Mouse (Mus musculus): ENCODE results near the gene Ric8a. TPM values are rescaled to one million over a fixed set of nuclear protein-coding genes. Genes with fewer than 3 reads are reported as not detected.
A peak's percentile ranks its signal among the peaks of the same experiment; 100 is the strongest.

Gene Ric8a
- total RNA-seq, 2 experiments from 2014 or later: 22.2 to 49.5 TPM

GRCm38 (mm10) chr7:140844905-140845665 lies 11.7 kb upstream of the Ric8a start, which contains the start of gene Scgb1c1:
Gene Scgb1c1 (plus strand): TSS chr7:140845547.
- ATAC-seq (replicated peaks; ENCODE audit: low FRiP score, poor library complexity, severe bottlenecking): peak; percentile 60

- ATAC-seq (replicated peaks; ENCODE audit: low FRiP score, poor library complexity, severe bottlenecking): no peak
Measured at GRCm38 (mm10) chr7:140845683-140846082, 11.1 kb upstream of the Ric8a start.

- ATAC-seq (replicated peaks; ENCODE audit: low FRiP score, poor library complexity, severe bottlenecking): no peak
Measured at GRCm38 (mm10) chr7:140846676-140847075, 10.1 kb upstream of the Ric8a start.

DNA sequence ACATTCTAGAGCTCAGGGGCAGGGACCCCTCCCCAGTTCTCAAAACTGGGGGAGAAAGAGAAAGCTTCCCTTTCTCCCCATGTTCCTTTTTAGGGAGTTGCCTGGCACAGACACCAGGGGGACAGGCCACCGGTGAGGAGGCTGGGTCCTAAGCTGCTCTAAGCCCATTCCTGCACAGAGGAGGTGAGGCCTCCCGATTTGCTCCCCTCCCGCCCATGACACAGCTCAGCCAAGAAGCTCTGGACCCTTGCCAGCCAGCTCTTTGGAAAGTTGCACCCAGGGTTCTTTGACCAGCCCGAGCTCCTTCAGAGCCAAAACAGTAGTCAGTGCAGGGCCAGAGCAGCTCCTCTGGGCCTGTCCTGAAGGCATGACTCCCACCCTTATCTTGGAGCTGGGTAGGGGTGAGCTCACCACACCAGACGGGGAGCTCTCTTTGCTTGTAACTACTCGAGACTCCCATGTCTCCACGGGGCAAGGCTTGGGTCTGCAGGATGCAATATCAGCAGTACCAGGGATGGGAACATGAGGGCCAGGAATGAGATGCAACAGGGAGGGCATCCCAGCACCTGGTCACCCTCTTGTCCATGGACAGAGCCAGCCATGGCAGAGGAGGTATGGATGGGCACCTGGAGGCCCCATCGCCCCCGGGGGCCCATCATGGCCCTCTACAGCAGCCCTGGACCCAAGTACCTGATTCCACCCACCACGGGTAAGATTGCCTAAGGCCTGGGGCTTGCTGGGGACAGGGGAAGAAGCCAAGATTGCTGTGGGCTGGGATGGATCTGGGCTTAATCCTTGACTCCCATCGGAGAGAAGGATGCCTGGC lies 8.8 kb upstream of the Ric8a start, which contains the start of gene Odf3:
TSS of gene Odf3 (plus strand) at position 51 of the 826 bp plus-strand sequence.
- ATAC-seq (replicated peaks; ENCODE audit: low FRiP score, poor library complexity, severe bottlenecking): no peak

GRCm38 (mm10) chr7:140848591-140848990 lies 8.2 kb upstream of the Ric8a start:
- ATAC-seq (replicated peaks; ENCODE audit: low FRiP score, poor library complexity, severe bottlenecking): no peak

GRCm38 (mm10) chr7:140851916-140852315 lies 4.8 kb upstream of the Ric8a start:
- ATAC-seq (replicated peaks; ENCODE audit: low FRiP score, poor library complexity, severe bottlenecking): no peak

DNA sequence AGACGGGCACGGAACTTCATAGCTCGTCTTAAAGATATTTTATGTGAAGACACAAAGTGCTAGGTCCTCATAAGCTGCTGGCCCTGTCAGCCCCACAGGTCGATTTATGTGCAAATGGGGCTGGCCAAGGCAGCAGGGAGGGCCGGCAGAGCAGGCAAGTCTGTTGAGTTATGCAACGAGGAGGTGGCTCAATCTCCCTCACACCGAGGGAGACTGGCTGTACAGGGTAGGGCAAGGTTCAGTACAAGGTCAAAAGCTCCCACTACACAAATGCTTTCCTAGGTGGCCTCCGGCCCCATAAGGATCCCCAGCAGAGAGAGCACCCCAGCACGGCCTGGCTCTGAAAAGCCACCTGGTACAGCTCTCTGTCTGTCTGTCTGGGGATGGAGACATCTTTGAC lies 3.4 kb upstream of the Ric8a start:
- ATAC-seq (replicated peaks; ENCODE audit: low FRiP score, poor library complexity, severe bottlenecking): no peak

DNA sequence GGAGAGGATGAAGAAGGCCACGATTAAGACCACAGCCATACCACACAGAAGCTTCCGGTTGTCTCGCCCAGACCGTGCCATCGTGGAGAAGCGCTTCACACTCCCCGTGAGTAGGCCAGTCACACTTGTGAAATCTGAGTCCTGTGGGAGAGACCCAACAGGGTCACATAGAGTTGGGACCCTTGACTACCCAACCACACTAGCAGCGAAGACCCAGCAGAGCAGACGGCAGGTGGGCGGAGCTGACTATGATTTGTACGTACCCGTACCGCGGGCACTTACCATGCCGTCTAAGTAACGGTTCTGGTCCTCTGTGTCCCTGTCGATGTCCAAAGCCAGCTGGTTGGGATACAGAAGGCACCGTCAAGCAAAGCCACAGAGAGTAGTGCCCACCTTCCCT lies 2.3 kb upstream of the Ric8a start:
- no peak for ATAC-seq (replicated peaks; ENCODE audit: low FRiP score, poor library complexity, severe bottlenecking)

GRCm38 (mm10) chr7:140855181-140855580 lies 1.6 kb upstream of the Ric8a start:
- ATAC-seq (replicated peaks; ENCODE audit: low FRiP score, poor library complexity, severe bottlenecking): no peak

DNA sequence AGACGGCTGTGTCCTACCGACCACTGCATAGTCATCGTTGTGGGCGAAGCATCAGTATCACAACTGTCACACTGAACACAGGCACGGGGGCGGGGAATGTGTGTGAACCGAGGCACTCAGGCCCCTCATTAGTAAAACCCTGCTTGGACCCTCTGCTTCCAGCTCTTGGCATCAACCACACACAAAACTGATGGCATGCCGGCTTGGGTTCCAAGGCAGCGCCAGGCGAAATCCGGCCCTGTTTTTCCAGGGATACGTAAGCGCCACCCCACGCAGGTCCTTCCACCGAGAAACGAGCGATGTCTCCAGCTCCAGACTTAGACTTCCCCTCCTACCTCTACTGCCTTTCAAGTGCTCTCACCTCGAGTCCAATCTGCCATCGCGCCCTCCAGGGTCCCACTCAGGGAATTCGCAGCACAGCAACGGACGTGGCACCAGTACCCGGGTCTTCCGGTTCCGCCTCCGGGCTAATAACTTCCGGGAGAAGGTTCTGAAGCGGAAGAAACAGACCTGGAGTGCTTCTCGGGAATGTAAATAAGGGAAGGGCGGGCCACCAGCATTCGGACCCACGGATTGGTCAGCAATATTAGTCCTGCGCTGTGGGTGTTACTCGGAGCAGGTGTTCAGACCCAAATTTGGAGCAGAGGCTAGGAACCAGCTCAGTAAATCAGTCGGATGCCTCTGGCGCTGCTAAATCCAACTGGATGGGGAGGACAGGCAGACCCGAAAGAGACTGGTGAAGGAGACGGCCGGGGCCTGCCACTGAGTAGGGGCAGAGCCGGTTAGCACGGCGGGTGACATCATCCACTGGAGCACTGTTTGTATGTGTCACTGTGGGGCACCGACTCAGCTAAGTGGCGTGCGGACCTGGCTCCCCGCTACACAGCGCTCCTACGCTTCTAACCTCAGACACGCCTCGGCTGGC lies 635 bp upstream of the Ric8a start, which contains the start of gene Gm45785:
TSS of gene Gm45785 (minus strand) at position 472 of the 925 bp plus-strand sequence.
- peak; percentile 74 for ATAC-seq (replicated peaks; ENCODE audit: low FRiP score, poor library complexity, severe bottlenecking)

DNA sequence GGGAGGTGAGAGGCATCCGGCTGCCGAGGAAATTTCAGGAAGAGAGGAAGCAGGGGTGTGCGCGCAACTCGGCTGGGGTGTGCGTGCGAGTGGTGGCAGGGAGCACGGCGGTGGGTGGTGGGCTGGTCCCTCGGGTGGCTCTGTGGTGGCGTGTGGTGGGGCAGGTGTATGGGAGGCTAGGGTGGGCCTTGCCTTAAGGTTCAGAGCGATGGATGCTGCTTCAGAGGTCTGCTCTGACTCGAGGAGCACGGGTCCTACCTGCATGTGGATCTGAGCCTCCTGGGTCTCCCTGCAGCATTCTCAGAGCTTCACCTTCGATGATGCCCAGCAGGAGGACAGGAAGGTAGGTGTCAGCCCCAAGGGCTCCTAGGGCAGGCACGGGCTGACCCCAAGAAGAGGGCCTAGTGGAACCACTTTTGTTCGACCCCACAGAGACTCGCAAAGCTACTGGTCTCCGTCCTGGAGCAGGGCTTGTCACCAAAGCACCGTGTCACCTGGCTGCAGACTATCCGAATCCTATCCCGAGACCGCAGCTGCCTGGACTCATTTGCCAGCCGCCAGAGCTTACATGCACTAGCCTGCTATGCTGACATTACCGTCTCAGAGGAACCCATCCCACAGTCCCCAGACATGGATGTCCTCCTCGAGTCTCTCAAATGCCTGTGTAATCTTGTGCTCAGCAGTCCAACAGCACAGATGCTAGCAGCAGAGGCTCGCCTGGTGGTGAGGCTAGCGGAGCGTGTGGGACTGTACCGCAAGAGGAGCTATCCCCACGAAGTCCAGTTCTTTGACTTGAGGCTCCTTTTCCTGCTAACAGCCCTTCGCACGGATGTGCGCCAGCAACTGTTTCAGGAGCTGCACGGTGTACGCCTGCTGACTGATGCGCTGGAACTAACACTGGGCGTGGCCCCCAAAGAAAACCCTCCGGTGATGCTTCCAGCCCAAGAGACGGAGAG lies 1.1 kb downstream of the Ric8a start, which contains the start of gene Bet1l:
TSS of gene Bet1l (minus strand) at position 28 of the 956 bp plus-strand sequence.
- ATAC-seq (replicated peaks; ENCODE audit: low FRiP score, poor library complexity, severe bottlenecking): peak; percentile 19

- ATAC-seq (replicated peaks; ENCODE audit: low FRiP score, poor library complexity, severe bottlenecking): no peak
Measured at GRCm38 (mm10) chr7:140858746-140859145, 2.0 kb downstream of the Ric8a start.

DNA sequence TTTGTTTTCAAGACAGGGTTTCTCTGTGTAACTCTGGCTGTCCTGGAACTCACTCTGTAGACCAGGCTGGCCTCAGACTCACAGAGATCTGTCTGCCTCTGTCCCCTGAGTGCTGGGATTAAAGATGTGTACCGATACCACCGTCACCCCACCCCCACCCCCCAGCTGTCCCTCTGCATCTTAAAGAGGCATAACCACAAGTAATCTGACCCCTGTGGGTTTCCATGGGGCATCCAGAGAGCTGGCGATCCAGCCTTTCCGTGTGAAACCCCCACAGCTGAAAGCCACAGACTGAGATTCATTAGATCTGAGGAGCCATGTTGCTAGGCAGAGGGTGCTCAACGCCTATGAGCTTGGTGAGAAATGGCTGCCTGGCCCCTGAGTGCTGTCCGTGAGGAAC lies 3.2 kb downstream of the Ric8a start:
- ATAC-seq (replicated peaks; ENCODE audit: low FRiP score, poor library complexity, severe bottlenecking): no peak

DNA sequence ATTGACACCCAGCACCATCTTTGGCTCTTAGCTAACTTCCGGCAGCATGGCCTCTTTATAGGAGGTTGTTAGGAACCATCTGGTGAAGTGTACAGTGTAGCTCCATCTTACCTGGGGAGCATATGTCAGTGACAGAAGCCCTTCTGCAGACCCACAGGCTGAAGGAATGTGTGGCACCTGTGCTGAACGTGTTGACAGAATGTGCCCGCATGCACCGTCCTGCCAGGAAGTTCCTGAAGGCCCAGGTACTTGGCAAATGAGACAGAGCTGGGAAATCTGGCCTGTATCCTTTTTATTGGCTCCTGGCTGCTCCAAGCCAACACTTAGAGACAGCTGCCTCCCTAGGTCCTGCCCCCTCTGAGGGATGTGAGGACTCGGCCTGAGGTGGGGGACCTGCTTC lies 4.0 kb downstream of the Ric8a start:
- no peak for ATAC-seq (replicated peaks; ENCODE audit: low FRiP score, poor library complexity, severe bottlenecking)

DNA sequence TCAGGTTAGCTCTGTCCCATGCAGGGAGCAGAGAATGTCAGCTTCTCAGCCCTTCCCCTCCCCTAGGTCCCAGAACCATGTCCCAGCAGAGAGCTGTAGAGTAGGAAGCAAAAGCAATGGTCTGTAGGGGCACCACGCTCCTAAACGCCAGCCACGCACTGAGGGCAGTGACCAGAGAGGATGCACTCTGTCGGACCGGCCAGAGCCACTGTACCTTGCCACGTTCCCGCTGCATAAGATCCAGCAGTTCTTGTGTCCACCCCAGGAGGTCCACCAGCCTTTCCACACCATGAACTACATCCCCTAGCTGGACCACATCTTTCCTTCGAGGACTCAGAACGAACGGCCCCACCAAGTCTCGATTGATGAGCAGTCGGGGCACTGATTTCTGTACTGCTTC lies 8.0 kb downstream of the Ric8a start:
- no peak for ATAC-seq (replicated peaks; ENCODE audit: low FRiP score, poor library complexity, severe bottlenecking)

DNA sequence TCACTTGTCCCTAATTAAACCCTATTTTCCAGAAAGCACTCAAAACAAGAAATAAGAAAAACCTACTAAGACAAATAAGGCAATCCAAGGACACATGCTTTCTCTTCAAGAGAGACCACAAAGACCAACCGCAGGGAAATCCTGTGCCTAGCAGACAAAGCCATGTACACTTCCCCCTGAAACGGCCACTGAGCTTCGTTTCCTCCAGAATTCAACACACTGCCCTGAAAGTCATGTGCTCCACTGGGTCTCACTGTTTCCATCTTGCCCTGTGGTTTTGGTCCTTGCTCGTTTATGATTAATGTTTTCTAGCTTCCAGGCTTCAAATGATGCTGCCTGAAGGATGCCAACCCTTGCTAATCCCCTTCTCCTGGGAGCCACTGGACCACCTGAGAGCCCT lies 17.5 kb downstream of the Ric8a start:
- ATAC-seq (replicated peaks; ENCODE audit: low FRiP score, poor library complexity, severe bottlenecking): no peak

DNA sequence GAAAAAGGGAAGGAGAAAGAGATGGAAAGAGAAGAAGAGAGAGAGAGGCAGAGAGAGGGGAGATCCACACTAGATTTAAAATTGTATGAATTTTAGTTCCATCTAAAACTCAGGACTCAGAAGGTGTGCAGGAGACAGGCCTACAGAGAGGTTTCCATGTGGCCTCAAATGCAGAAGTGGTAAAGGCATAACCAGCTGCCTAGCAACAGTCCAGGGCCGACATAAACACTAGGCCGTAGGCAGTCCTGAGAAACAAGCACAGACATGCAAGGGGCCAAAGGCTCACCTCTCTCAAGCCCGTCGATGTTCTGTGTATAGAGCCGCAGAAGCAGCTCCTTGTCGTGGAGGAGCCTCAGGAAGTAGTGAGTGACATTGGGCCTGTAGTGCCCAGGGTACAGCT lies 20.6 kb downstream of the Ric8a start:
- no peak for ATAC-seq (replicated peaks; ENCODE audit: low FRiP score, poor library complexity, severe bottlenecking)

- ATAC-seq (replicated peaks; ENCODE audit: low FRiP score, poor library complexity, severe bottlenecking): no peak
Measured at GRCm38 (mm10) chr7:140879355-140879754, 22.6 kb downstream of the Ric8a start.

GRCm38 (mm10) chr7:140880419-140880818 lies 23.7 kb downstream of the Ric8a start:
- ATAC-seq (replicated peaks; ENCODE audit: low FRiP score, poor library complexity, severe bottlenecking): no peak

Data from erythroid progenitor cell, adult 5-6 weeks (primary cell).